Mouse (Mus musculus) midbrain, embryonic 10.5 days (tissue): ENCODE results near the gene Mras. TPM values are rescaled to one million over a fixed set of nuclear protein-coding genes. Genes with fewer than 3 reads are reported as not detected.

Source experiments
- DNase-seq: peaks from one replicate; pipeline ENCODE4 v3.0.0-alpha.2; 2017; ENCODE audit warnings: low spot score
- H3K27ac ChIP-seq: fragments of 300-500 bp; sonication (generic); replicated peaks from 2 replicates; pipeline ENCODE4 v1.5.1; 2016; ENCODE audit warnings: mild to moderate bottlenecking
- H3K27me3 ChIP-seq: fragments of 300-500 bp; sonication (generic); 2 replicates; pipeline ENCODE4 v1.6.1; 2016; ENCODE audit warnings: low read depth, mild to moderate bottlenecking; ENCODE audit not compliant: poor library complexity, severe bottlenecking
- H3K36me3 ChIP-seq: fragments of 300-500 bp; sonication (generic); 2 replicates; pipeline ENCODE4 v1.6.1; 2016; ENCODE audit warnings: mild to moderate bottlenecking, moderate library complexity
- H3K4me1 ChIP-seq: fragments of 300-500 bp; sonication (generic); 2 replicates; pipeline ENCODE4 v1.6.1; 2016
- H3K4me3 ChIP-seq: fragments of 300-500 bp; sonication (generic); 2 replicates; pipeline ENCODE4 v1.5.1; 2016; ENCODE audit warnings: mild to moderate bottlenecking, moderate library complexity
- H3K9me3 ChIP-seq: fragments of 300-500 bp; sonication (generic); replicated peaks from 2 replicates; pipeline ENCODE4 v1.6.1; 2016; ENCODE audit warnings: mild to moderate bottlenecking
- WGBS: fragments of 180-500 bp; shearing (Covaris S2); methylation state at CpG from one replicate; pipeline ENCODE4 v1.1.7; 2016; 5-methylcytosine and 5-hydroxymethylcytosine counted together
- polyA plus RNA-seq: library from polyadenylated mRNA; unstranded; fragments of >200 nt; fragmentation: Nextera tagmentation; extraction: Ambion mirVana; gene quantifications from 2 replicates; pipeline ENCODE4 v1.2.1, GENCODE M21; 2016

Mras gene
- 8.0 and 11.7 TPM in 2 replicates for polyA plus RNA-seq

- Histone ChIP-seq H3K4me3 (peak within 1 kb of the TSS; percentile 81), H3K4me1 (peaks cover 37% of the 10 kb centered on the region), H3K9me3 (no peaks in the 10 kb centered on the region), H3K27me3 (peaks cover 49% of the 10 kb centered on the region), H3K27ac (peak within 1 kb of the TSS; percentile 89), H3K36me3 (no peaks in the 10 kb centered on the region)
- DNase-seq, result no peak
- WGBS, result 19% methylated on average over 27 of the region's 27 CpGs
Measured at GRCm38 (mm10) chr9:99437031-99437764, at the start of gene Mras. TSS of gene Mras (minus strand) at chr9:99437381.

GRCm38 (mm10) chr9:99485144-99485543 is 48.0 kb upstream of the Mras start:
- Histone ChIP-seq H3K36me3 (peaks cover 94% of the 10 kb centered on the region), H3K27me3 (no peaks in the 10 kb centered on the region), H3K4me3 (no peak overlapping the region), H3K27ac (no peak overlapping the region), H3K4me1 (0 out of 2 replicates have a peak, but pooled peaks cover 3% of the 10 kb centered on the region), H3K9me3 (no peaks in the 10 kb centered on the region)
- 91% methylated on average over 4 of the region's 4 CpGs for WGBS
- DNase-seq, result no peak

GRCm38 (mm10) chr9:99484632-99485031 is 47.5 kb upstream of the Mras start:
- Histone ChIP-seq H3K36me3 (peaks cover 91% of the 10 kb centered on the region), H3K27ac (no peak overlapping the region), H3K4me1 (0 out of 2 replicates have a peak, but pooled peaks cover 3% of the 10 kb centered on the region), H3K27me3 (no peaks in the 10 kb centered on the region), H3K9me3 (no peaks in the 10 kb centered on the region), H3K4me3 (no peak overlapping the region)
- no peak for DNase-seq

- no peak for DNase-seq
- H3K36me3 ChIP-seq, result peaks cover 90% of the 10 kb centered on the region
- no peaks in the 10 kb centered on the region for H3K27me3 ChIP-seq
- H3K9me3 ChIP-seq, result no peaks in the 10 kb centered on the region
- no peak overlapping the region for H3K4me3 ChIP-seq
- no peak overlapping the region for H3K27ac ChIP-seq
- WGBS, result 92% methylated on average over 4 of the region's 4 CpGs
- H3K4me1 ChIP-seq, result 0 out of 2 replicates have a peak, but pooled peaks cover 3% of the 10 kb centered on the region
Measured at GRCm38 (mm10) chr9:99483191-99483590, 46.0 kb upstream of the Mras start.

- H3K4me3 ChIP-seq, result no peak overlapping the region
- 0 out of 2 replicates have a peak, but pooled peaks cover 3% of the 10 kb centered on the region for H3K4me1 ChIP-seq
- peaks cover 76% of the 10 kb centered on the region for H3K36me3 ChIP-seq
- WGBS, result 95% methylated on average over 4 of the region's 4 CpGs
- no peak for DNase-seq
- H3K9me3 ChIP-seq, result no peaks in the 10 kb centered on the region
- H3K27me3 ChIP-seq, result no peaks in the 10 kb centered on the region
- H3K27ac ChIP-seq, result no peak overlapping the region
Measured at GRCm38 (mm10) chr9:99480764-99481163, 43.6 kb upstream of the Mras start.

GRCm38 (mm10) chr9:99479181-99479711 is 42.1 kb upstream of the Mras start:
- Histone ChIP-seq H3K27me3 (no peaks in the 10 kb centered on the region), H3K9me3 (no peaks in the 10 kb centered on the region), H3K4me3 (no peak overlapping the region), H3K27ac (no peak overlapping the region), H3K4me1 (0 out of 2 replicates have a peak, but pooled peaks cover 3% of the 10 kb centered on the region), H3K36me3 (peaks cover 76% of the 10 kb centered on the region)
- WGBS, result 88% methylated on average over 9 of the region's 9 CpGs
- DNase-seq, result no peak

- WGBS, result 86% methylated on average over 7 of the region's 7 CpGs
- DNase-seq, result no peak
Measured at GRCm38 (mm10) chr9:99471334-99471733, 34.2 kb upstream of the Mras start.

GRCm38 (mm10) chr9:99470347-99471092 is 33.3 kb upstream of the Mras start:
- WGBS, result 79% methylated on average over 16 of the region's 16 CpGs
- Histone ChIP-seq H3K27ac (no peak overlapping the region), H3K4me3 (no peak overlapping the region), H3K9me3 (no peaks in the 10 kb centered on the region), H3K27me3 (no peaks in the 10 kb centered on the region), H3K36me3 (peaks cover 10% of the 10 kb centered on the region), H3K4me1 (no peaks in the 10 kb centered on the region)
- no peak for DNase-seq

More at GRCm38 (mm10) chr9:99471334-99471733, 34.2 kb upstream of the Mras start:
- no peaks in the 10 kb centered on the region for H3K27me3 ChIP-seq
- H3K4me1 ChIP-seq, result no peaks in the 10 kb centered on the region
- no peaks in the 10 kb centered on the region for H3K9me3 ChIP-seq
- H3K36me3 ChIP-seq, result peaks cover 18% of the 10 kb centered on the region
- no peak overlapping the region for H3K4me3 ChIP-seq
- no peak overlapping the region for H3K27ac ChIP-seq

GRCm38 (mm10) chr9:99469681-99470273 is 32.6 kb upstream of the Mras start:
- Histone ChIP-seq H3K4me3 (no peak overlapping the region), H3K4me1 (no peaks in the 10 kb centered on the region), H3K27me3 (no peaks in the 10 kb centered on the region), H3K9me3 (no peaks in the 10 kb centered on the region), H3K27ac (no peak overlapping the region), H3K36me3 (peaks cover 2% of the 10 kb centered on the region)
- 70% methylated on average over 8 of the region's 8 CpGs for WGBS
- DNase-seq, result no peak

- Histone ChIP-seq H3K4me1 (no peaks in the 10 kb centered on the region), H3K9me3 (no peaks in the 10 kb centered on the region), H3K27ac (no peak overlapping the region), H3K27me3 (no peaks in the 10 kb centered on the region), H3K36me3 (no peaks in the 10 kb centered on the region), H3K4me3 (no peak overlapping the region)
- DNase-seq, result no peak
- WGBS, result 91% methylated on average over 9 of the region's 9 CpGs
Measured at GRCm38 (mm10) chr9:99468572-99468971, 31.4 kb upstream of the Mras start.

GRCm38 (mm10) chr9:99464876-99465275 is 27.7 kb upstream of the Mras start:
- no peaks in the 10 kb centered on the region for H3K9me3 ChIP-seq
- H3K27me3 ChIP-seq, result no peaks in the 10 kb centered on the region
- DNase-seq, result no peak
- 85% methylated on average over 6 of the region's 6 CpGs for WGBS
- H3K4me1 ChIP-seq, result no peaks in the 10 kb centered on the region
- no peak overlapping the region for H3K4me3 ChIP-seq
- H3K27ac ChIP-seq, result no peak overlapping the region
- H3K36me3 ChIP-seq, result no peaks in the 10 kb centered on the region

GRCm38 (mm10) chr9:99459730-99460129 is 22.5 kb upstream of the Mras start:
- Histone ChIP-seq H3K4me1 (no peaks in the 10 kb centered on the region), H3K36me3 (no peaks in the 10 kb centered on the region), H3K27me3 (no peaks in the 10 kb centered on the region), H3K27ac (no peak overlapping the region), H3K9me3 (no peaks in the 10 kb centered on the region), H3K4me3 (no peak overlapping the region)
- no peak for DNase-seq
- 95% methylated on average over 4 of the region's 4 CpGs for WGBS
